Mouse (Mus musculus): ENCODE results near the gene Kpna7. TPM values are rescaled to one million over a fixed set of nuclear protein-coding genes. Genes with fewer than 3 reads are reported as not detected.
A peak's percentile ranks its signal among the peaks of the same experiment; 100 is the strongest.
"Not testable (repeated sequence)": the region's sequence is repeated elsewhere in the genome, so short reads cannot be mapped to it uniquely, and the experiment has no call there.

Kpna7 gene
- polyA plus RNA-seq (2015; fragmentation: Nextera tagmentation; extraction: Ambion mirVana) = not detected in 2 replicates

DNA sequence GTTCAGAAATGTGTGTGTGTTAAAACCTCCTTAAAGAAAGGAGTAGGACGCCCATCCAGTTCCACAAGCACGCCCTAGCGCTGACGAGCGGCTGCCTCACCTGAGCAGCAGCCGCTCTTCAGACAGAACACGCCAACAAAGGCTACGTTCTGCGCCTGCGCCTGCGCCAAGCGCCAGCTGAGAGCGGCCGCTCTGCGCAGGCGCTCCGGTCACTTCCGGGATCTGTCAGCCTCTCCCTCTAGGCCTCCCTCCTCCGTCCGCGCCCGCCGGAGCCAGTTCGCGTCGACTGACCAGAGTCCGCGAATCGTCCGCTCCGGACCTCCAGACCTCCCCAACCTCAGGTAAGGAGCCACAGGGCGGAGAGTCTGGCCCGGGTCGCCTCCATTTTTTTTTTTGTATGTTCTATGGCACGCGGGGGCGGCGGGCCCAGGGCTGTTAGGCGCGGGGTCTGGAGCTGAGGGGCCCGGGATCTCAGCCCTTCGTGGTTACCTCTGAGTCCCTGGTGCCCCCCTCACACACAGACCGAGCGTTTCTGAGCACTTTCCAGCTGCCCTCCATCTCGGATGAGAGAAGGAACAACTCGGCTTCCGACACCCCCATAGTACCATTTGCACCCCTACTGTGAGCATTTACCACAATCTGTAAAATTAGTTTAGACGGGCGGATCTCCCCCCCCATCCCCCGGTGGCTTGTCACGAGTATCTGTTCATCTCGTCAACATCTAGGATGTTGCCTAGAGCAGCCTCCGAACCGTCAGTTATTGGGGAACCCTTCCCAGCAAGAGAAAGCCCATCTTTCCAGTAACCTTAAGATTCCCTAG is at the start of gene Kpna7, which contains the start of gene Arpc1a:
TSS of gene Kpna7 (minus strand) at position 399 of the 820 bp plus-strand sequence.
TSS of gene Arpc1a (plus strand) at position 199 of the 820 bp plus-strand sequence.
- H3K36me3 ChIP-seq = peaks cover 15% of the 10 kb centered on the region; the same call in 1 of the 2 replicates
- no peaks in the 10 kb centered on the region for H3K27me3 ChIP-seq
- H3K4me2 ChIP-seq = peak within 1 kb of the TSS; percentile 89
- no peaks in the 10 kb centered on the region for H3K9me3 ChIP-seq
- peak within 1 kb of the TSS; percentile 96 for H3K9ac ChIP-seq
- ATAC-seq (ENCODE audit: insufficient number of reproducible peaks, insufficient read depth, low FRiP score, low TSS enrichment, low read depth) = peak; percentile 93
- H3K4me3 ChIP-seq = peak within 1 kb of the TSS; percentile 89
- under 1% methylated on average over 54 of the region's 54 CpGs for WGBS
- H3K4me1 ChIP-seq = peaks cover 10% of the 10 kb centered on the region
- peak within 1 kb of the TSS; percentile 72; the same call in 1 of the 2 replicates for H3K27ac ChIP-seq

DNA sequence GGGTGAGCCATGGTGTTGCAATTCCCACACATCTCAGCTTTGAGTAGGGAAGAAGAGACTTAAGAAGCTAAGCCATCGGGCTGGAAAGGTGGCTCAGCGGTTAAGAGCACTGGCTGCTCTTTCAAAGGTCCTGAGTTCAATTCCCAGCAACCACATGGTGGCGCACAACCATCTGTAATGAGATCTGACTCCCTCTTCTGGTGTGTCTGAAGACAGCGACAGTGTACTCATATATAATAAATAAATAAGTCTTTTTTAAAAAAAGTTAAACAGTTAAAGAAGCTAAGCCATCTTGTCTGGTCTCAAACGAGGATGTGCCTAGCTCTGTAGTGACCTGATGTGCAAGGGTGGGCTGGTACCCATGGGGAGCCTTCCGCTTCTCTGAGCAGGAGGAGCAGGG is 49.4 kb upstream of the Kpna7 start:
- not testable (repeated sequence) for H3K27me3 ChIP-seq; H3K4me3 ChIP-seq; H3K9me3 ChIP-seq; H3K27ac ChIP-seq; ATAC-seq (ENCODE audit: insufficient number of reproducible peaks, insufficient read depth, low FRiP score, low TSS enrichment, low read depth); H3K9ac ChIP-seq; H3K4me2 ChIP-seq
- WGBS = 87% methylated on average over 6 of the region's 6 CpGs
- H3K4me1 ChIP-seq = peaks cover 11% of the 10 kb centered on the region
- H3K36me3 ChIP-seq = peaks cover 86% of the 10 kb centered on the region

DNA sequence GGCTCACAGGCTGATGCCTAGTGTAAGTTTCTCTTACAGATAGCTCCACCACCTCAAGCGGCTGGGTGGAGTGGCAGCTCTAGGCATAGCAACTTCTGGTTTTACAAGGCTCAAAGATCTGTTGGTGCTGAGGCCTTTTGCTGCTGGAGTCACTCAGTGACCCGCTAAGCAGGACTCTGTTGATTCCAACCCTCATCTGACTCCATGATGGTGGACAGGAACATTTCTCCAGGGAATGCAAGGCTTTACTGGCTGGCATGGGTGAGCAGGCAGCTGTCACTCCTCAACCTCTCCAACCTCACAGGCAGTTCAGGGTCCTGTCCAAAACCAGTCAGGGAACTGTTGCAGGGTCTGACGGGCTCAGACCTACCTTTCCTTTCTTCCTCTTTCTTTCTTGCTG is 47.2 kb upstream of the Kpna7 start:
- peaks cover 95% of the 10 kb centered on the region for H3K36me3 ChIP-seq
- no peaks in the 10 kb centered on the region for H3K9me3 ChIP-seq
- H3K4me2 ChIP-seq = no peak overlapping the region
- 91% methylated on average over 3 of the region's 3 CpGs for WGBS
- H3K4me3 ChIP-seq = no peak overlapping the region
- no peak overlapping the region for H3K27ac ChIP-seq
- ATAC-seq (ENCODE audit: insufficient number of reproducible peaks, insufficient read depth, low FRiP score, low TSS enrichment, low read depth) = no peak
- no peaks in the 10 kb centered on the region for H3K4me1 ChIP-seq
- H3K9ac ChIP-seq = no peak overlapping the region
- H3K27me3 ChIP-seq = no peaks in the 10 kb centered on the region

DNA sequence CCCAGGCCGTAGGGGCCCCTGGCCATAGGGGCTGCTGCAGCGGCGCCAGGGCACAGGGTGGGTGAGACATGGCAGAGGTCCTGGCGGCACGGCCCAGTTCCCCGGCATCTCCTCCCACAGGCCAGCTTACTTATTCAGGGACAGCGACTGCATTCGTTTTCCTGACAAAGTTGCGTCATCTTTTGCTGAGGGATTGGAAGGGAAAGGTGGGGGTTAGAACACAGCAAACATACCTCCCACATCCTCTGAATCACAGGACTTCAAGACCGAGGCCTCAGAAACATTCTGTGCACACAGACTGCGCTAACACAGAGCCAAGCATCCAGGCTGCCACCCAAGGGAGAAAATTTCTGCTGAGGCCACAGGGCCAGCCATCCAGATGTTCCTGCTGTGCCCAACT is 46.4 kb upstream of the Kpna7 start:
- no peaks in the 10 kb centered on the region for H3K9me3 ChIP-seq
- no peaks in the 10 kb centered on the region for H3K4me1 ChIP-seq
- no peak overlapping the region for H3K9ac ChIP-seq
- no peak overlapping the region for H3K4me3 ChIP-seq
- ATAC-seq (ENCODE audit: insufficient number of reproducible peaks, insufficient read depth, low FRiP score, low TSS enrichment, low read depth) = no peak
- no peaks in the 10 kb centered on the region for H3K27me3 ChIP-seq
- H3K27ac ChIP-seq = no peak overlapping the region
- 86% methylated on average over 11 of the region's 11 CpGs for WGBS
- H3K36me3 ChIP-seq = peaks cover 97% of the 10 kb centered on the region
- no peak overlapping the region for H3K4me2 ChIP-seq

DNA sequence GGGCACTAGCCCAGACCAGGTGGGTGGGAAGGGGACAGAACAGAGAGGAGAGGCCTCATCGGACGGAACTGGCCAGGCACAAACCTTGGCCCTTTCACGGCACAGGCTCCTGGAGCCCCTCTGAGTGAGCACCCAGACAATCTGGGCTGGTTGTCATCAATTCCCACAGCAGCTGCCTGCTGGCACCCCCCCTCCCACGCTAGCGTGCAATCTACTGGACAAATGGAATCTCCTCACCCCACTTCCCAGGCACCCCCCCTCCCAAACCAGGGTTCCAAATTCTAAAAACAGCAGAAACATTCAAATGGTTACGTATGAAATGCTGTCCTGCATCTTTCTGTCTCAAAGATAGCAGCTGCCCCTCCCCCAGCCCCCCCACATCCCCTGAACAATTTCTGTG is 45.9 kb upstream of the Kpna7 start:
- H3K27ac ChIP-seq; H3K4me3 ChIP-seq; ATAC-seq (ENCODE audit: insufficient number of reproducible peaks, insufficient read depth, low FRiP score, low TSS enrichment, low read depth); H3K9ac ChIP-seq; H3K4me2 ChIP-seq; H3K4me1 ChIP-seq; H3K27me3 ChIP-seq; H3K9me3 ChIP-seq: not testable (repeated sequence)
- 89% methylated on average over 5 of the region's 6 CpGs for WGBS
- H3K36me3 ChIP-seq = peaks cover 97% of the 10 kb centered on the region

DNA sequence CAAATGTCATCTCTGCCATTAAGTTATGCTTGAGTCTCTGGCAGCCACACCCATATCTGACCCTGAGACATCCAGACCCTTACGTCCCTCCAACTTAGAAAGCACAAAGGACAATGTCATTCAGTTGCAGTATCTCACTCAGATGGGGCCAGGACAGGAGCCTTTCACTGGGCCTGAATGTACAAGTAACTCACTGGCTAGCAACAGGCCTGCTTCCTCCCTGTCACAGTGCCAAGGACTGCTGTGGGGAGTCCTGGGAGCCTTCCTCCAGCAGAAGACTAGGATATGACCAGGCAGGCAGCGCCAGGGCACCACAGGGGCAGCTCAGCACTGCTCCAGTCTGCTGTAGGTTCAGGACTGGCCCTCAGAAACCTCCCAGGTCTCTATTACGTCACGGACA is 45.3 kb upstream of the Kpna7 start:
- no peaks in the 10 kb centered on the region for H3K9me3 ChIP-seq
- H3K4me2 ChIP-seq = no peak overlapping the region
- no peak for ATAC-seq (ENCODE audit: insufficient number of reproducible peaks, insufficient read depth, low FRiP score, low TSS enrichment, low read depth)
- H3K36me3 ChIP-seq = peaks cover 97% of the 10 kb centered on the region
- no peaks in the 10 kb centered on the region for H3K27me3 ChIP-seq
- no peaks in the 10 kb centered on the region for H3K4me1 ChIP-seq
- no peak overlapping the region for H3K9ac ChIP-seq
- H3K27ac ChIP-seq = no peak overlapping the region
- WGBS = 94% methylated on average over 4 of the region's 4 CpGs
- no peak overlapping the region for H3K4me3 ChIP-seq

DNA sequence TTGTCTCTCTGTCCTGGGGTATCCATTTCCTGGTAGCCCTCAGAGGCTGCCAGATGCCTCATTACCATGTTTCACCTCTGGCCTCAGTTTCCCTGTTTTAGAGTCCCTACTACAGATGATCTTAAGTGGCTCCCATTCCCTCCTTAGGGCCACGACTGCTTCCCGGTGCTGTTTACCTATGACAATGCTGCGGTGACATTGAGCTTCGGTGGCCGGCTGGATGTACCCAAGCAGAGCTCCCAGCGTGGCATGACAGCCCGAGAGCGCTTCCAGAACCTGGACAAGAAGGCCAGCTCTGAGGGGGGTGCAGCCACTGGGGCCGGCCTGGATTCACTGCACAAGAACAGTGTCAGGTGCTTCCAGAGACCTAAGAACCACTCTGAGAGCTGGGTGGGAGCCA is 42.8 kb upstream of the Kpna7 start:
- peaks cover 88% of the 10 kb centered on the region for H3K36me3 ChIP-seq
- no peaks in the 10 kb centered on the region for H3K9me3 ChIP-seq
- no peak overlapping the region for H3K9ac ChIP-seq
- no peak for ATAC-seq (ENCODE audit: insufficient number of reproducible peaks, insufficient read depth, low FRiP score, low TSS enrichment, low read depth)
- no peaks in the 10 kb centered on the region for H3K27me3 ChIP-seq
- no peaks in the 10 kb centered on the region for H3K4me1 ChIP-seq
- WGBS = 94% methylated on average over 9 of the region's 9 CpGs
- H3K4me3 ChIP-seq = no peak overlapping the region
- no peak overlapping the region for H3K27ac ChIP-seq
- no peak overlapping the region for H3K4me2 ChIP-seq

DNA sequence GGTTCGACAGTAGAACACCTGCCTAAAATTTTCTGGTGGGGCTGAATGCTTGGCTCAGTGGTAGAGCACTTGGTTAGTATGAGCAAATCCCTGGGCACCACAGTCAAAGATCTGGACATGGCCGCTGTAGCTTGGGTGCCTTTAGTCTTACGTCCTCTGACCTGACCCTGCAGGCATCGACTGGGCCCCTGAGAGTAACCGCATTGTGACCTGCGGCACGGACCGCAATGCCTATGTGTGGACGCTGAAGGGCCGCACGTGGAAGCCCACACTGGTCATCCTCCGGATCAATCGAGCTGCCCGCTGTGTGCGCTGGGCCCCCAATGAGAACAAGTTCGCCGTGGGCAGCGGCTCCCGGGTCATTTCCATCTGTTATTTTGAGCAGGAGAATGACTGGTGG is 39.6 kb upstream of the Kpna7 start:
- Histone ChIP-seq H3K9ac (no peak overlapping the region), H3K9me3 (no peaks in the 10 kb centered on the region), H3K36me3 (peaks cover 58% of the 10 kb centered on the region), H3K4me2 (no peak overlapping the region), H3K4me3 (no peak overlapping the region), H3K27ac (no peak overlapping the region), H3K27me3 (no peaks in the 10 kb centered on the region), H3K4me1 (peaks cover 6% of the 10 kb centered on the region; the same call in 1 of the 2 replicates)
- no peak for ATAC-seq (ENCODE audit: insufficient number of reproducible peaks, insufficient read depth, low FRiP score, low TSS enrichment, low read depth)
- WGBS = 93% methylated on average over 19 of the region's 19 CpGs

DNA sequence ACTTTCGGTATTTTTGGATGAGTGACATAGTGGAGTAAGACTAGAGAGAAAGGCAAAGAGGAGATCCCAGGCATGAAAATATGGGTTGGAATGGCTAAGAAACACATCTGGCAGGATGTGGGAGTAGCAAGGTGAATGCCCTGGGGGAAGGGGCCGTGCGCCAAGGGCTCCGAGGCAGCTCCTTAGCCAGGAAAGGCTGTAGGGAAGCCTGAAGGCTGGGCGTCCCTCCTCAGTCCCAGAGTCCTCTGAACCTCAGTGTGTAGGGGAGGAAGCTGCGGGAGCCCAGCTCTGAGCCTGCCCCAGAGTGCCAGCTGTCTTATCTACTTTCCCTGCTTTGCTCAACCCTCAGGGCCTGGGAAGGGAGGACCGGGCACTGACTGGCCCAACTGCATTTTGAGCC is 37.1 kb upstream of the Kpna7 start:
- Histone ChIP-seq H3K4me2 (no peak overlapping the region), H3K9ac (0 out of 2 replicates have a peak overlapping the region, but pooled peaks have one; percentile 22), H3K36me3 (peaks cover 35% of the 10 kb centered on the region), H3K4me1 (peaks cover 15% of the 10 kb centered on the region), H3K27me3 (no peaks in the 10 kb centered on the region), H3K27ac (no peak overlapping the region), H3K4me3 (no peak overlapping the region), H3K9me3 (no peaks in the 10 kb centered on the region)
- no peak for ATAC-seq (ENCODE audit: insufficient number of reproducible peaks, insufficient read depth, low FRiP score, low TSS enrichment, low read depth)
- WGBS = 47% methylated on average over 7 of the region's 7 CpGs

DNA sequence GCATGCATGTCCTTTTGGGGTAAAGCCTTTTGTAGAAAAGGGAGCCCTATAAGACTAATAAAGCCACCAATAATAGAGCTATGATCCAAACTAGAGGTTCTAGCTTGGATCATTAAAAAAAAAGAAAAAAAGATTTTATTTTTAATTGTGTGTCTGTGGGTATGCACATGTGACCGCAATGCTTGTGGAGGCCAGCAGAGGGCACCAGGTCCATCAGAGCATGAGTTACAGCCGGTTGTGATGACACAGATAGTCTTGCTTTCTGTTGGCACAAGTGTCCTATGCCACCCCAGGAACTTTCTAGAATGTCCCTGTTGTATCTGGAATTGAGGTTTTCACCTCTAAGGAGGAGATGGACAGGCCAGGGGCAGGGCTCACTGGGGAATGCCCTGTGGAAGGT is 35.6 kb upstream of the Kpna7 start:
- H3K4me3 ChIP-seq = no peak overlapping the region
- H3K4me1 ChIP-seq = peaks cover 22% of the 10 kb centered on the region
- no peak overlapping the region for H3K27ac ChIP-seq
- H3K27me3 ChIP-seq = no peaks in the 10 kb centered on the region
- ATAC-seq (ENCODE audit: insufficient number of reproducible peaks, insufficient read depth, low FRiP score, low TSS enrichment, low read depth) = no peak
- H3K9ac ChIP-seq = no peak overlapping the region
- peaks cover 19% of the 10 kb centered on the region for H3K36me3 ChIP-seq
- no peak overlapping the region for H3K4me2 ChIP-seq
- 89% methylated on average over 2 of the region's 2 CpGs for WGBS
- no peaks in the 10 kb centered on the region for H3K9me3 ChIP-seq

DNA sequence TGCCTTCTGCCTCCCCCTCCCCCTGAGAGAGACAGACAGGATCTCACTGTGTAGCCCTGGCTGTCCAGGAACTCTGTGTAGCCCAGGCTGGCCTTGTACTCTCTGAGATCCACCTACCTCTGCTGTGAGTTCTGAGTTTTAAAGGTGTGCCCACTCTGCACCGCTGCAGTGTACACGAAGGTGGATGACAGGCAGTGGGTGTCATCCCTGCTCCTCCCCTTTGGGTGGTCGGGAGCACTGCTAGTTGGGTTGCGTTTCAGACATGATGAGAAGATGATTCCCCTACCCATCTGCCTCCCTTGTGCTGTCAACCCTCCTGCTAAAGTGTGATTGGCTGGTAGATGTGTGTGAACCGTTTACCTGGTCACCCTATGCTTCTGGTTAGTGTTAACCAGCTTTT is 34.6 kb upstream of the Kpna7 start:
- Histone ChIP-seq H3K27me3 (no peaks in the 10 kb centered on the region), H3K4me1 (peaks cover 25% of the 10 kb centered on the region)

DNA sequence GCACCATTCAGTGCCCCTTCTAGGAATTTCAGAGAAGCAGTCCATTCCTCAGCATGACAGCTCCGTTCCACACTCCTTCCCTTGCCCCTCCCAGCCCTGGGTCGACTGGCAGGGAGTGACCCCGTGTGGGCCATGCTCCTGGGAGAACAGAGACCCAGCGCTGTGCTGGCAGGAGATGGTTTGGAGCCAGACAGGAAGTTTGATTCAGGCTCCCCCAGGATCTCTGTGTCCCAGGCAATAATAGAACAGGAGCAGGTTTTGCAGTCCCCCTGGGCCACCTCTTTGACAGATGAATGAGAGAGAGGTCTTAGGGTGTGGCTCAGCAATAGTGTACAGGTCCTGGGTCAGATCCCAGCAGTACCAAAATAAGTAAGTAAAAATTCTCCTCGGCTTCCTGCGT is 34.2 kb upstream of the Kpna7 start:
- Histone ChIP-seq H3K4me3 (no peak overlapping the region), H3K27me3 (no peaks in the 10 kb centered on the region), H3K27ac (no peak overlapping the region), H3K4me2 (no peak overlapping the region), H3K9me3 (no peaks in the 10 kb centered on the region), H3K9ac (no peak overlapping the region), H3K36me3 (peaks cover 5% of the 10 kb centered on the region), H3K4me1 (peaks cover 25% of the 10 kb centered on the region)
- no peak for ATAC-seq (ENCODE audit: insufficient number of reproducible peaks, insufficient read depth, low FRiP score, low TSS enrichment, low read depth)
- 63% methylated on average over 6 of the region's 6 CpGs for WGBS

More for the DNA sequence above, 34.6 kb upstream of the Kpna7 start:
- 85% methylated on average over 5 of the region's 5 CpGs for WGBS
- ATAC-seq (ENCODE audit: insufficient number of reproducible peaks, insufficient read depth, low FRiP score, low TSS enrichment, low read depth) = no peak
- no peaks in the 10 kb centered on the region for H3K9me3 ChIP-seq
- no peak overlapping the region for H3K4me2 ChIP-seq
- H3K36me3 ChIP-seq = peaks cover 10% of the 10 kb centered on the region
- no peak overlapping the region for H3K4me3 ChIP-seq
- H3K9ac ChIP-seq = no peak overlapping the region
- H3K27ac ChIP-seq = no peak overlapping the region

Data from embryonic facial prominence, embryonic 13.5 days (tissue).